Mouse (Mus musculus): ENCODE measurements around the gene Arhgap28.

Gene Arhgap28

GRCm38 (mm10) chr17:67988920-67989621 is 14.8 kb downstream of the Arhgap28 start:
- DNase-seq: no peak

GRCm38 (mm10) chr17:67985532-67985931 is 18.4 kb downstream of the Arhgap28 start:
- no peak for DNase-seq

- DNase-seq: no peak
Observed at GRCm38 (mm10) chr17:67980573-67980972, 23.3 kb downstream of the Arhgap28 start.

- DNase-seq: no peak
Observed at GRCm38 (mm10) chr17:67979248-67979647, 24.7 kb downstream of the Arhgap28 start.

- DNase-seq: no peak
Observed at GRCm38 (mm10) chr17:67978786-67979185, 25.1 kb downstream of the Arhgap28 start.

- no peak for DNase-seq
Observed at GRCm38 (mm10) chr17:67976465-67976864, 27.5 kb downstream of the Arhgap28 start.

- no peak for DNase-seq
Observed at GRCm38 (mm10) chr17:67976027-67976426, 27.9 kb downstream of the Arhgap28 start.

- DNase-seq: no peak
Observed at GRCm38 (mm10) chr17:67974679-67975078, 29.2 kb downstream of the Arhgap28 start.

GRCm38 (mm10) chr17:67966853-67967540 is 36.9 kb downstream of the Arhgap28 start:
- no peak for DNase-seq

GRCm38 (mm10) chr17:67962858-67963257 is 41.1 kb downstream of the Arhgap28 start:
- no peak for DNase-seq

GRCm38 (mm10) chr17:67962020-67962419 is 41.9 kb downstream of the Arhgap28 start:
- no peak for DNase-seq

GRCm38 (mm10) chr17:67958909-67959308 is 45.0 kb downstream of the Arhgap28 start:
- no peak for DNase-seq

- no peak for DNase-seq
Observed at GRCm38 (mm10) chr17:67957603-67958002, 46.3 kb downstream of the Arhgap28 start.

GRCm38 (mm10) chr17:67955876-67956690 is 47.8 kb downstream of the Arhgap28 start:
- DNase-seq: no peak

GRCm38 (mm10) chr17:67954961-67955360 is 49.0 kb downstream of the Arhgap28 start:
- DNase-seq: no peak

- DNase-seq: no peak
Observed at GRCm38 (mm10) chr17:67950523-67951213, 53.3 kb downstream of the Arhgap28 start.

GRCm38 (mm10) chr17:67948601-67949000 is 55.3 kb downstream of the Arhgap28 start:
- no peak for DNase-seq

- DNase-seq: no peak
Observed at GRCm38 (mm10) chr17:67945453-67945852, 58.5 kb downstream of the Arhgap28 start.

GRCm38 (mm10) chr17:67944256-67944655 is 59.7 kb downstream of the Arhgap28 start:
- no peak for DNase-seq

- no peak for DNase-seq
Observed at GRCm38 (mm10) chr17:67941026-67941425, 62.9 kb downstream of the Arhgap28 start.

- no peak for DNase-seq
Observed at GRCm38 (mm10) chr17:67937050-67937449, 66.9 kb downstream of the Arhgap28 start.

GRCm38 (mm10) chr17:67935556-67935955 is 68.4 kb downstream of the Arhgap28 start:
- DNase-seq: no peak

- DNase-seq: no peak
Observed at GRCm38 (mm10) chr17:67931396-67931795, 72.5 kb downstream of the Arhgap28 start.
